Mouse (Mus musculus) liver, embryonic 16.5 days (tissue): ENCODE data around the gene Zfp592. TPM values are rescaled to one million over a fixed set of nuclear protein-coding genes. Genes with fewer than 3 reads are reported as not detected.

Experiments
- ATAC-seq: fragments of 200-750 bp; cut with Nextera tagmentation; 2 replicates; pipeline ENCODE4 v1.8.0; 2017; ENCODE audit warnings: low read depth, mild to moderate bottlenecking, moderate number of reproducible peaks, moderate library complexity
- H3K27ac ChIP-seq: fragments of 300-500 bp; sonication (generic); 2 replicates; pipeline ENCODE4 v1.5.1; 2014; ENCODE audit warnings: mild to moderate bottlenecking, low read length
- H3K27me3 ChIP-seq: fragments of 300-500 bp; sonication (generic); 2 replicates; pipeline ENCODE4 v1.6.1; 2014; ENCODE audit warnings: low read depth, low read length, mixed read lengths; ENCODE audit not compliant: control insufficient read depth, insufficient read depth
- H3K36me3 ChIP-seq: fragments of 300-500 bp; sonication (generic); 2 replicates; pipeline ENCODE4 v1.6.1; 2014; ENCODE audit warnings: mild to moderate bottlenecking; ENCODE audit not compliant: control insufficient read depth, insufficient read depth
- H3K4me1 ChIP-seq: fragments of 300-500 bp; sonication (generic); 2 replicates; pipeline ENCODE4 v1.6.1; 2014; ENCODE audit warnings: low read depth, low read length, mixed read lengths; ENCODE audit not compliant: control insufficient read depth
- H3K4me2 ChIP-seq: fragments of 300-500 bp; sonication (generic); 2 replicates; pipeline ENCODE4 v1.6.1; 2014; ENCODE audit warnings: low read depth, low read length, mixed read lengths
- H3K4me3 ChIP-seq: fragments of 300-500 bp; sonication (generic); 2 replicates; pipeline ENCODE4 v1.5.1; 2014; ENCODE audit warnings: low read depth, mild to moderate bottlenecking, low read length
- H3K9ac ChIP-seq: fragments of 300-500 bp; sonication (generic); 2 replicates; pipeline ENCODE4 v1.6.1; 2014; ENCODE audit warnings: low read depth, low read length
- H3K9me3 ChIP-seq: fragments of 300-500 bp; sonication (generic); replicated peaks from 2 replicates; pipeline ENCODE4 v1.6.1; 2016; ENCODE audit warnings: low read length; ENCODE audit not compliant: control insufficient read depth
- WGBS: fragments of 180-500 bp; shearing (Covaris S2); extraction: QIAGEN DNeasy Blood & Tissue Kit; methylation state at CpG from one replicate; pipeline ENCODE4 v1.1.7; 2014; ENCODE audit not compliant: insufficient replicate concordance; 5-methylcytosine and 5-hydroxymethylcytosine counted together
- polyA plus RNA-seq: library from polyadenylated mRNA; unstranded; fragments of >200 nt; fragmentation: Nextera tagmentation; extraction: Ambion mirVana; gene quantifications from 2 replicates; pipeline ENCODE4 v1.2.1, GENCODE M21; 2015

The Zfp592 gene
- polyA plus RNA-seq, 1 experiment from 2014 or later: 7.1 TPM

GRCm38 (mm10) chr7:81001844-81002243 is 8.4 kb downstream of the Zfp592 start:
- Histone ChIP-seq H3K9me3 (no peaks in the 10 kb centered on the region), H3K36me3 (no peaks in the 10 kb centered on the region), H3K4me1 (peaks cover 69% of the 10 kb centered on the region), H3K4me2 (no peak overlapping the region), H3K27me3 (no peaks in the 10 kb centered on the region), H3K27ac (no peak overlapping the region), H3K4me3 (no peak overlapping the region), H3K9ac (no peak overlapping the region)
- ATAC-seq: no peak
- WGBS: 79% methylated on average over 5 of the region's 5 CpGs

- Histone ChIP-seq H3K9me3 (no peaks in the 10 kb centered on the region), H3K9ac (peak overlapping the region; percentile 3; the same call in 1 of the 2 replicates), H3K27ac (peak overlapping the region; percentile 71), H3K36me3 (peaks cover 4% of the 10 kb centered on the region), H3K4me3 (no peak overlapping the region), H3K27me3 (no peaks in the 10 kb centered on the region), H3K4me2 (peak overlapping the region; percentile 22; the same call in 1 of the 2 replicates), H3K4me1 (peaks cover 57% of the 10 kb centered on the region)
- peak; percentile 87 for ATAC-seq
- WGBS: 20% methylated on average over 3 of the region's 3 CpGs
These were observed 11.1 kb downstream of the Zfp592 start for GRCm38 (mm10) chr7:81004556-81005079.

- no peak overlapping the region for H3K4me3 ChIP-seq
- peaks cover 47% of the 10 kb centered on the region for H3K4me1 ChIP-seq
- no peaks in the 10 kb centered on the region for H3K9me3 ChIP-seq
- H3K9ac ChIP-seq: no peak overlapping the region
- H3K27me3 ChIP-seq: no peaks in the 10 kb centered on the region
- ATAC-seq: no peak
- H3K36me3 ChIP-seq: peaks cover 6% of the 10 kb centered on the region
- no peak overlapping the region for H3K4me2 ChIP-seq
- WGBS: 30% methylated on average over 1 of the region's 1 CpGs
- no peak overlapping the region for H3K27ac ChIP-seq
These were observed 12.5 kb downstream of the Zfp592 start for GRCm38 (mm10) chr7:81005969-81006368.

GRCm38 (mm10) chr7:81008285-81008684 is 14.8 kb downstream of the Zfp592 start:
- H3K9me3 ChIP-seq: no peaks in the 10 kb centered on the region
- no peak overlapping the region for H3K4me2 ChIP-seq
- H3K4me1 ChIP-seq: peaks cover 31% of the 10 kb centered on the region
- peaks cover 6% of the 10 kb centered on the region for H3K36me3 ChIP-seq
- no peak overlapping the region for H3K27ac ChIP-seq
- WGBS: 61% methylated on average over 3 of the region's 3 CpGs
- H3K4me3 ChIP-seq: no peak overlapping the region
- no peak overlapping the region for H3K9ac ChIP-seq
- ATAC-seq: no peak
- H3K27me3 ChIP-seq: no peaks in the 10 kb centered on the region

GRCm38 (mm10) chr7:81011576-81011975 is 18.1 kb downstream of the Zfp592 start:
- Histone ChIP-seq H3K4me1 (peaks cover 2% of the 10 kb centered on the region), H3K4me3 (no peak overlapping the region), H3K9ac (no peak overlapping the region), H3K4me2 (no peak overlapping the region), H3K27me3 (no peaks in the 10 kb centered on the region), H3K36me3 (peaks cover 6% of the 10 kb centered on the region), H3K27ac (no peak overlapping the region), H3K9me3 (no peaks in the 10 kb centered on the region)
- ATAC-seq: no peak
- 86% methylated on average over 3 of the region's 3 CpGs for WGBS

- Histone ChIP-seq H3K36me3 (peaks cover 22% of the 10 kb centered on the region), H3K4me1 (peaks cover 13% of the 10 kb centered on the region)
- WGBS: 81% methylated on average over 11 of the region's 11 CpGs
These were observed 26.8 kb downstream of the Zfp592 start for GRCm38 (mm10) chr7:81020307-81020706.

GRCm38 (mm10) chr7:81022731-81023130 is 29.2 kb downstream of the Zfp592 start:
- Histone ChIP-seq H3K4me2 (peak overlapping the region; percentile 28), H3K4me3 (no peak overlapping the region), H3K4me1 (peaks cover 13% of the 10 kb centered on the region), H3K9ac (no peak overlapping the region; the same call in 1 of the 2 replicates), H3K36me3 (peaks cover 32% of the 10 kb centered on the region), H3K9me3 (no peaks in the 10 kb centered on the region), H3K27me3 (no peaks in the 10 kb centered on the region), H3K27ac (0 out of 2 replicates have a peak overlapping the region, but pooled peaks have one; percentile 9)
- ATAC-seq: peak; percentile 86

More at GRCm38 (mm10) chr7:81020307-81020706, 26.8 kb downstream of the Zfp592 start:
- no peak overlapping the region for H3K4me3 ChIP-seq
- no peak overlapping the region for H3K4me2 ChIP-seq
- H3K9ac ChIP-seq: no peak overlapping the region
- H3K9me3 ChIP-seq: no peaks in the 10 kb centered on the region
- H3K27me3 ChIP-seq: no peaks in the 10 kb centered on the region
- H3K27ac ChIP-seq: no peak overlapping the region
- ATAC-seq: no peak

GRCm38 (mm10) chr7:81024118-81024517 is 30.6 kb downstream of the Zfp592 start:
- no peak overlapping the region for H3K4me3 ChIP-seq
- no peaks in the 10 kb centered on the region for H3K9me3 ChIP-seq
- no peak overlapping the region for H3K4me2 ChIP-seq
- no peaks in the 10 kb centered on the region for H3K27me3 ChIP-seq
- WGBS: 80% methylated on average over 5 of the region's 5 CpGs
- no peak for ATAC-seq
- peaks cover 36% of the 10 kb centered on the region for H3K36me3 ChIP-seq
- peaks cover 13% of the 10 kb centered on the region for H3K4me1 ChIP-seq
- no peak overlapping the region for H3K9ac ChIP-seq
- no peak overlapping the region for H3K27ac ChIP-seq

- H3K4me3 ChIP-seq: no peak overlapping the region
- no peak overlapping the region for H3K27ac ChIP-seq
- H3K27me3 ChIP-seq: no peaks in the 10 kb centered on the region
- no peaks in the 10 kb centered on the region for H3K9me3 ChIP-seq
- no peak for ATAC-seq
- peaks cover 13% of the 10 kb centered on the region for H3K4me1 ChIP-seq
- WGBS: 95% methylated on average over 9 of the region's 9 CpGs
- no peak overlapping the region for H3K4me2 ChIP-seq
- H3K9ac ChIP-seq: no peak overlapping the region
- peaks cover 41% of the 10 kb centered on the region for H3K36me3 ChIP-seq
These were observed 31.2 kb downstream of the Zfp592 start for GRCm38 (mm10) chr7:81024651-81025050.
